Mouse (Mus musculus) CD4-positive, CD25-positive, alpha-beta regulatory T cell (primary cell): ENCODE measurements around the gene Olfr458. TPM values are rescaled to one million over a fixed set of nuclear protein-coding genes. Genes with fewer than 3 reads are reported as not detected.

ENCODE experiments used
- polyA plus RNA-seq: library from polyadenylated mRNA; unstranded; fragments of 100-300 nt; shearing (Covaris generic); gene quantifications from one replicate; pipeline ENCODE4 v1.2.1, GENCODE M21; 2017

Olfr458 gene
- not detected for polyA plus RNA-seq

GRCm38 (mm10) chr6:42465096-42465495 is at the start of gene Olfr458:
Gene Olfr458 (minus strand): TSS chr6:42465196.

GRCm38 (mm10) chr6:42487114-42487513 is 22.1 kb upstream of the Olfr458 start, which contains the start of gene Olfr456:
Gene Olfr456 (minus strand): TSS chr6:42487214.

GRCm38 (mm10) chr6:42476235-42476634 is 11.2 kb upstream of the Olfr458 start, which contains the start of gene Olfr457:
Gene Olfr457 (minus strand): TSS chr6:42476335.

GRCm38 (mm10) chr6:42434446-42434845 is 30.6 kb downstream of the Olfr458 start, which contains the start of gene Tas2r126:
Gene Tas2r126 (plus strand): TSS chr6:42434535.

Other genes starting within 250 kb of the Olfr458 start
- not detected for gene Tas2r144, start 249.9 kb downstream of the Olfr458 start, polyA plus RNA-seq
- 13.3 TPM for gene Gstk1, start 219.3 kb downstream of the Olfr458 start, polyA plus RNA-seq
- gene Tmem139, start 203.2 kb downstream of the Olfr458 start, polyA plus RNA-seq: not detected
- gene Casp2, start 200.2 kb downstream of the Olfr458 start, polyA plus RNA-seq: 65.2 TPM
- not detected for gene Clcn1, start 178.5 kb downstream of the Olfr458 start, polyA plus RNA-seq
- gene Fam131b, start 140.6 kb downstream of the Olfr458 start, polyA plus RNA-seq: 0.05 TPM
- gene Zyx, start 115.6 kb downstream of the Olfr458 start, polyA plus RNA-seq: 186 TPM
- gene Epha1, start 91.9 kb downstream of the Olfr458 start, polyA plus RNA-seq: 0.36 TPM
- not detected for gene Tas2r143, start 65.0 kb downstream of the Olfr458 start, polyA plus RNA-seq
- not detected for gene Tas2r135, start 59.8 kb downstream of the Olfr458 start, polyA plus RNA-seq
- 0.32 TPM for gene Tas2r126, start 30.7 kb downstream of the Olfr458 start, polyA plus RNA-seq
- gene Olfr457, start 11.1 kb upstream of the Olfr458 start, polyA plus RNA-seq: not detected
- gene Olfr456, start 22.0 kb upstream of the Olfr458 start, polyA plus RNA-seq: 0.17 TPM
- gene Olfr455, start 82.4 kb upstream of the Olfr458 start, polyA plus RNA-seq: not detected
- gene Tcaf3, start 132.5 kb upstream of the Olfr458 start, polyA plus RNA-seq: not detected
- 0.05 TPM for gene Tcaf2, start 180.1 kb upstream of the Olfr458 start, polyA plus RNA-seq
- 0.19 TPM for gene Tcaf1, start 244.9 kb upstream of the Olfr458 start, polyA plus RNA-seq